ENCODE assay signal across 8 mouse cellular contexts in the genomic region with DNA sequence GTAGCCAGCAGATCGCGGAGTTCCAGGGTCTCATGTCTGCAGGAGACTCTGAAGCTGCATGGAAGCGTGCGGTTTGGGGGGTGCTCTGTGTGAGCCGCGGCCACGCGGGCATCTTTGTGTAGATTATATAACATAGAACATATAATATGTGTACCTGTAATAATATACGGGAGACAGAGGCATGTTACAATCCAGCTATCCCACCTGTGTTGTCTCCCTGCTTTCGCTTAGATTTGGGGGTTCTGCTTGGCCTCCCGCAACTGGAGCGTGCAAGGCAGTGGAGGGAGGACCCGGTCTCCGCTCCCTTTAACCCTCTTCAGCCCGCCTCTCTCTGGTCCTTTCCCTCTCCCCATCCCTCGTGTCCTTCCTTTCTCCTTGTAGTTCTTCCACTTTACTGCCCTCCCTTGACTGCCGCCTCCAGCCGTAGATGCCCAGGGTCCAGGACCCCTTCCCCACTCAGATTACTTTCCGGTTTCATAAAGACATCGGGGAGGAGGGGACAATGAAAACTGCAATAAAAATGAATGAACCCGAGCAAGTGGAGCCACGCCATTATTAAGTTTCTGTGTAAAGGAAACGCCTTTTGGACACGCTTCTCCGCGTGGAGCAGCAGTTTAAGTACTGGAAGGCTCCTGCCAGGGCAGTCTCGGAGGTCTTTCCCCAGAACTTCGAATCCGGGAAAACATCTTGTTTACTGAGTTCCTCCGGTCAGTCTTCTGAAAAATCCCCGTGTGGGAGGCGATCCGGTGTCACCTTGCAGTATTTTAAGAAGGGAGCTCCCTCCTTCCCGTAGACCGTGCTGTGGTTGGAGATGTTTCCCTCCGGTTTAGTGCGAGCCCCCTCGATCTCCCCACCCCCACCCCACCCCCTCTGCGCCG. TPM values are rescaled to one million over a fixed set of nuclear protein-coding genes. Genes with fewer than 3 reads are reported as not detected.
A peak's percentile ranks its signal among the peaks of the same experiment; 100 is the strongest.
DNase-seq lines count a peak whose midpoint lies in the region; ATAC-seq and TF ChIP-seq lines count a peak whose summit lies in the region.

No protein-coding gene starts in this region.

- no peak for TF ChIP-seq CTCF in embryonic fibroblast, embryonic 13.5 days (IDR thresholded peaks at IDR 0.05; ENCODE audit: borderline replicate concordance, insufficient read depth, low read length)

- peak; percentile 42 for ATAC-seq in megakaryocyte-erythroid progenitor cell, adult 5-6 weeks (replicated peaks; ENCODE audit: low FRiP score, low TSS enrichment, poor library complexity, severe bottlenecking)

- peak; percentile 57 to 83 for DNase-seq in adrenal gland, adult (ENCODE audit: inconsistent age in 2 of 2, low spot score in 1 of 2)
- DNase-seq in adrenal gland, adult 8-10 months, result no peak
- peak; percentile 24 to 31 for DNase-seq in adrenal gland, postnatal 36 days
- peak; percentile 13 for DNase-seq in heart, postnatal 4 days
- DNase-seq in left cerebral cortex, adult 11 months (ENCODE audit: low spot score), result peak; percentile 41
- DNase-seq in right cerebral cortex, postnatal 4 days, result peak; percentile 48

- peak overlapping the region; percentile 84 for H3K27ac ChIP-seq in embryonic fibroblast, embryonic 13.5 days (ENCODE audit: insufficient read depth, low read length)

- peaks cover 7% of the 10 kb centered on the region for H3K4me1 ChIP-seq in embryonic fibroblast, embryonic 13.5 days (ENCODE audit: control insufficient read depth, insufficient read depth, low read length)

- peak; percentile 22; the same call in 1 of the 2 replicates for TF ChIP-seq POLR2A in embryonic fibroblast, embryonic 13.5 days (IDR thresholded peaks at IDR 0.05; ENCODE audit: low read depth, low read length)

- H3K4me3 ChIP-seq in embryonic fibroblast, embryonic 13.5 days (ENCODE audit: insufficient read depth, low read length), result peak overlapping the region; percentile 89

RNA-seq across cellular contexts. Expression of gene Elovl6, which starts 0.9 kb away (rescaled TPM):
- total RNA-seq in adrenal gland, adult 8-10 months (2022), result 10 to 100 TPM; 37.7 to 86.6 (median 48.4) TPM
- total RNA-seq in adrenal gland, postnatal 36 days (2021), result 10 to 100 TPM; 90.1 to 91.1 TPM
- 30.2 and 37.9 TPM in 2 replicates for polyA plus RNA-seq in embryonic fibroblast, embryonic 13.5 days (2011; ENCODE audit: insufficient read length, low read depth, missing spikeins)
- total RNA-seq in heart, postnatal 4 days (2021), result 1 to 10 TPM; 3.7 TPM
- total RNA-seq in megakaryocyte-erythroid progenitor cell, adult 5-6 weeks (2014; fragmentation: Nextera tagmentation), result 13.0 and 19.4 TPM in 2 replicates
- total RNA-seq in megakaryocyte-erythroid progenitor cell, adult 5-6 weeks (2017), result 15.8 and 17.0 TPM in 2 replicates
